Mouse (Mus musculus): Measurements from ENCODE around the gene Aadacl3.

Aadacl3 gene
- long read RNA-seq, experiment 1, result 0 reads
- long read RNA-seq, experiment 2, result 0 reads

GRCm38 (mm10) chr4:144463656-144464055 lies at the start of gene Aadacl3:
Gene Aadacl3 (minus strand): TSS chr4:144463756.
- intact Hi-C loops (cut with DNase I), result no loop called here

- intact Hi-C loops (cut with DNase I), result no loop called here
Measured at GRCm38 (mm10) chr4:144506518-144506917, 43.0 kb upstream of the Aadacl3 start.

- intact Hi-C loops (cut with DNase I), result no loop called here
Measured at GRCm38 (mm10) chr4:144493331-144493730, 29.8 kb upstream of the Aadacl3 start.

- intact Hi-C loops (cut with DNase I), result no loop called here
Measured at GRCm38 (mm10) chr4:144468091-144468490, 4.5 kb upstream of the Aadacl3 start.

- intact Hi-C loops (cut with DNase I), result no loop called here
Measured at GRCm38 (mm10) chr4:144465206-144465605, 1.6 kb upstream of the Aadacl3 start.

GRCm38 (mm10) chr4:144453217-144453616 lies 10.3 kb downstream of the Aadacl3 start, which contains the start of gene Gm9944:
Gene Gm9944 (minus strand): TSS chr4:144453317.
- intact Hi-C loops (cut with DNase I), result no loop called here

- intact Hi-C loops (cut with DNase I), result no loop called here
Measured at GRCm38 (mm10) chr4:144448546-144448945, 15.0 kb downstream of the Aadacl3 start.

GRCm38 (mm10) chr4:144441582-144441981 lies 22.0 kb downstream of the Aadacl3 start:
- intact Hi-C loops (cut with DNase I), result no loop called here

GRCm38 (mm10) chr4:144441095-144441494 lies 22.5 kb downstream of the Aadacl3 start:
- intact Hi-C loops (cut with DNase I), result no loop called here

GRCm38 (mm10) chr4:144438672-144439071 lies 24.9 kb downstream of the Aadacl3 start, which contains the start of gene 1700012P22Rik:
Gene 1700012P22Rik (minus strand): TSS chr4:144438772.
- intact Hi-C loops (cut with DNase I), result no loop called here

GRCm38 (mm10) chr4:144433216-144433615 lies 30.3 kb downstream of the Aadacl3 start:
- intact Hi-C loops (cut with DNase I), result no loop called here

- intact Hi-C loops (cut with DNase I), result no loop called here
Measured at GRCm38 (mm10) chr4:144430723-144431122, 32.8 kb downstream of the Aadacl3 start.

- intact Hi-C loops (cut with DNase I), result no loop called here
Measured at GRCm38 (mm10) chr4:144428868-144429267, 34.7 kb downstream of the Aadacl3 start.

GRCm38 (mm10) chr4:144424590-144424989 lies 39.0 kb downstream of the Aadacl3 start:
- intact Hi-C loops (cut with DNase I), result no loop called here

GRCm38 (mm10) chr4:144420644-144421043 lies 42.9 kb downstream of the Aadacl3 start:
- intact Hi-C loops (cut with DNase I), result no loop called here

GRCm38 (mm10) chr4:144408290-144408689 lies 55.3 kb downstream of the Aadacl3 start, which contains the start of gene Pramef12:
Gene Pramef12 (minus strand): TSS chr4:144408464.
- intact Hi-C loops (cut with DNase I), result no loop called here

- intact Hi-C loops (cut with DNase I), result no loop called here
Measured at GRCm38 (mm10) chr4:144406261-144406660, 57.3 kb downstream of the Aadacl3 start.

- intact Hi-C loops (cut with DNase I), result no loop called here
Measured at GRCm38 (mm10) chr4:144404456-144405086, 59.0 kb downstream of the Aadacl3 start.
